Mouse (Mus musculus) CD4-positive, CD25-positive, alpha-beta regulatory T cell, adult 2 months (primary cell): ENCODE measurements at regions not wholly inside any gene's neighbourhood (a gene's known extent, or its start where the extent isn't known, plus 50 kb on each side); places are given as distances from the start of the nearest gene placed in this dataset.

ENCODE experiments used
- DNase-seq: peaks from one replicate; pipeline ENCODE4 v3.0.0-alpha.2; 2012; ENCODE audit warnings: low read depth, low spot score

- DNase-seq = no peak
Observed at GRCm38 (mm10) chr2:128217784-128218467, 92.1 kb downstream of the Bcl2l11 start.

GRCm38 (mm10) chr2:128218961-128219360 is 93.1 kb downstream of the Bcl2l11 start:
- no peak for DNase-seq

GRCm38 (mm10) chr2:128221055-128221454 is 95.2 kb downstream of the Bcl2l11 start:
- DNase-seq = no peak

GRCm38 (mm10) chr2:128221657-128222056 is 95.8 kb downstream of the Bcl2l11 start:
- no peak for DNase-seq

- no peak for DNase-seq
Observed at GRCm38 (mm10) chr2:128226465-128227047, 100.7 kb downstream of the Bcl2l11 start.

GRCm38 (mm10) chr2:128229730-128230129 is 103.9 kb downstream of the Bcl2l11 start:
- peak; percentile 43 for DNase-seq

- no peak for DNase-seq
Observed at GRCm38 (mm10) chr2:128230921-128231320, 105.1 kb downstream of the Bcl2l11 start.

- DNase-seq = no peak
Observed at GRCm38 (mm10) chr2:128231338-128231737, 105.5 kb downstream of the Bcl2l11 start.

GRCm38 (mm10) chr2:128232027-128232426 is 106.2 kb downstream of the Bcl2l11 start:
- DNase-seq = no peak

GRCm38 (mm10) chr2:128235127-128235526 is 109.3 kb downstream of the Bcl2l11 start:
- DNase-seq = no peak

GRCm38 (mm10) chr2:128239451-128239850 is 113.6 kb downstream of the Bcl2l11 start:
- DNase-seq = no peak

GRCm38 (mm10) chr2:128240054-128240453 is 114.2 kb downstream of the Bcl2l11 start:
- no peak for DNase-seq

- DNase-seq = no peak
Observed at GRCm38 (mm10) chr2:128240536-128241279, 114.9 kb downstream of the Bcl2l11 start.

- no peak for DNase-seq
Observed at GRCm38 (mm10) chr2:128241280-128241665, 115.4 kb downstream of the Bcl2l11 start.

GRCm38 (mm10) chr2:128245544-128245943 is 119.7 kb downstream of the Bcl2l11 start:
- no peak for DNase-seq

- no peak for DNase-seq
Observed at GRCm38 (mm10) chr2:128247967-128248366, 122.1 kb downstream of the Bcl2l11 start.

GRCm38 (mm10) chr2:128249188-128249587 is 123.3 kb downstream of the Bcl2l11 start:
- no peak for DNase-seq

GRCm38 (mm10) chr2:128249607-128250006 is 123.8 kb downstream of the Bcl2l11 start:
- DNase-seq = no peak

GRCm38 (mm10) chr2:128250841-128251240 is 125.0 kb downstream of the Bcl2l11 start:
- peak; percentile 70 for DNase-seq

- DNase-seq = no peak
Observed at GRCm38 (mm10) chr2:128256651-128257050, 130.8 kb downstream of the Bcl2l11 start.

- DNase-seq = no peak
Observed at GRCm38 (mm10) chr2:128257262-128257661, 131.4 kb downstream of the Bcl2l11 start.

- DNase-seq = no peak
Observed at GRCm38 (mm10) chr2:128263880-128264279, 138.0 kb downstream of the Bcl2l11 start.
